Mouse (Mus musculus) thymus, postnatal 0 days (tissue): ENCODE measurements around the gene G430095P16Rik. TPM values are rescaled to one million over a fixed set of nuclear protein-coding genes. Genes with fewer than 3 reads are reported as not detected.

Experiments
- DNase-seq: peaks from one replicate; pipeline ENCODE4 v3.0.0-alpha.2; 2015; ENCODE audit warnings: low spot score
- polyA plus RNA-seq: library from polyadenylated mRNA; unstranded; fragments of >200 nt; fragmentation: Nextera tagmentation; extraction: Ambion mirVana; gene quantifications from 2 replicates; pipeline ENCODE4 v1.2.1, GENCODE M21; 2015

The G430095P16Rik gene
- polyA plus RNA-seq, 1 experiment from 2014 or later, result 3.6 TPM

DNA sequence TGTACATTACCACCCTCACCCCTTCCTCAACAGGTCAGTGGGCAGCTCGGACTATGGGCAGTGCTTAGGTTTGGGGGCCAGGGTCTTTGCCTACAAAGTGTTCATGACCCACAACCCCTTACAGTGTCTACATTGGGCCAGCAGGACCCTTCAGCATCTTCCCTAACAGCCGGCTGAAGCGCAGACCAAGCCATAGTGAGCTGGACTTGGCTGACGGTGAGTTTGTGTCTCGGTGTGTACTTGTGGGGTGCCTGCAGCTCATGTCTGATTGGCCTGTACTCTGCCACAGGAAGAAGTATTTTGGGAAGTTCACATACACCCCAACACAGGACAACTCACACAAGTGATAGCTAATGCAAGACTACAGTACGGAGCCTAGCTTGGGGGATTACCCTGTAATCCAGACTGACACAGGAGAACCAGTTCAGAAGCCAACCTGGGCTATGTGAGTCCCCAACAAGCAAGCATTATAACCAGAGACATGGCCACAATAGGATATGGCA is 19.8 kb upstream of the G430095P16Rik start:
- no peak for DNase-seq

DNA sequence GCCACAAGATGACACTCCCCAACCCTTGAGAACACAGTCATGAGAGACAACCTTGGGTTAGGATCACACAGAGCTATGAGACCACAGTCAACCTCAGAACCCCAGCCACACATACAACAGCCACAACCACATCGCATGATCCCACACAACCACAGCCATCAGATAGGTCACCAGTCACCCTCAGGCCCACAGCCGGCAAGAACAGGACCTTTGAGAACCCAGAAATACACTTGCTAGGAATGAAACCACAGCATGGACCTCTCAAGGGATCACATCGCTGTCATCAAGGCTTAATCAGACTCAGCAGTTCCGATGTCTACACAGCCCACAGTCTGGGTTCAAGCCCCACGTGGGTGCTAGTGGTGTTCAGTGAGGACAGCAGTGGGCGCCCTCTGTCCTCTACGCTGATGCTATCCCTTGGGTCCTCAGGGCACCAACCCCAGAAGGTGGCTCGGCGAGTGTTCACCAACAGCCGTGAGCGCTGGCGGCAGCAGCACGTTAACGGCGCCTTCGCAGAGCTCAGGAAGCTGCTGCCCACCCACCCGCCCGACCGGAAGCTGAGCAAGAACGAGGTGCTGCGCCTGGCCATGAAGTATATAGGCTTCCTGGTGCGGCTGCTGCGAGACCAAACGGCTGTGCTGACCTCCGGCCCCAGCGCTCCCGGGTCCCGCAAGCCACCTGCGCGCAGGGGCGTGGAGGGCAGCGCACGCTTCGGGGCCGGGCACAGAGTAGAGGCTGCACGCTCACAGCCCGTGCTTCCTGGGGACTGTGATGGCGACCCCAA is 19.1 kb upstream of the G430095P16Rik start:
- peak; percentile 66 for DNase-seq

- DNase-seq, result peak; percentile 86
Observed at GRCm38 (mm10) chr8:84704356-84704755, 18.5 kb upstream of the G430095P16Rik start.

DNA sequence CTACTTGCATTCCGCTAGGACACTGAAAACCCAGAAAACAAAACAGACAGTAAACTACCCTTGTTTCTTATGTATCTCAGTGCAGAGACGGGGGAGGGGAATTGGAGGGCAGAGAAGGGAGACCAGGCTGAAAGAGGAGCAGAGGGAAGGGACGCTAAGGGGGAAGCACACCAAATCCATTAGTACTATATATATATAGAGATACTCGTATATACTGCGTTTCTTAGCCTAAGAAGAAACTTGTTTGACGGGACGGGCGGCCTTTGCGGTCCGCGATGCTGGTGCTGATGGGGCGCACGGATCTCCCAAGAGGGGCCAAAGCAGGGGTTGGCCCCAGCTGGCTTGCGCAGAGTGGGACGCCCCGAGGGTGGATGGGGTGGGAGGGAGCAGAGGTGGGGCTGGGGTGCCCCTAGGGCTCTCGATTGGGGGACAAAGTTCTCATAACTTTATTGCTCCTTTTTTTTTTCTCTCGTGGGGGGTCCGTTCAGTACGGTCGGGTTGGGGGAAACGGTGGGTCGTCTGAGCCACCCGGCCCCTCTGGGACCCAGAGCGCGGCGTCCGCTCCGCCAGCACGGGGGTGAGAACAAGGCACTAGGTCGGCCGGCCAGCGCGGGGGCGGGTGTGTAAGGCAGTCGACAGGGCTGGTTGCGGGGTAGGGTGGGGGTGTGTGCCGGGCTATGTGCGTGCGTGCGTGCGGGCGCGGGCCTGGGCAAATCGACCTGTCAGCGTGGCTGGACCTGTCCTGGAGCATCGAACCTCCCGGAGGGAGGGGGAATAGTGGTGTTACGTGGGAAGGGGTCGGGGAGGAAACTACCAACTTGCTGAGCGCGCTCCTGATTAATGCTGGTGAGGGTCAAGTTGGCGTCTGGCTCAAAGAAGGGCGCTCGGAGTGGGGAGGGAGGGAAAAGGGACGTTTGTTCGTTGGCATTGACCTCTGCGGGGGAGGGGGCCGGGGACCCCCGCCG is 17.7 kb upstream of the G430095P16Rik start:
- DNase-seq, result no peak

GRCm38 (mm10) chr8:84705960-84706359 is 16.8 kb upstream of the G430095P16Rik start:
- no peak for DNase-seq

- DNase-seq, result no peak
Observed at GRCm38 (mm10) chr8:84706610-84707266, 16.1 kb upstream of the G430095P16Rik start.

DNA sequence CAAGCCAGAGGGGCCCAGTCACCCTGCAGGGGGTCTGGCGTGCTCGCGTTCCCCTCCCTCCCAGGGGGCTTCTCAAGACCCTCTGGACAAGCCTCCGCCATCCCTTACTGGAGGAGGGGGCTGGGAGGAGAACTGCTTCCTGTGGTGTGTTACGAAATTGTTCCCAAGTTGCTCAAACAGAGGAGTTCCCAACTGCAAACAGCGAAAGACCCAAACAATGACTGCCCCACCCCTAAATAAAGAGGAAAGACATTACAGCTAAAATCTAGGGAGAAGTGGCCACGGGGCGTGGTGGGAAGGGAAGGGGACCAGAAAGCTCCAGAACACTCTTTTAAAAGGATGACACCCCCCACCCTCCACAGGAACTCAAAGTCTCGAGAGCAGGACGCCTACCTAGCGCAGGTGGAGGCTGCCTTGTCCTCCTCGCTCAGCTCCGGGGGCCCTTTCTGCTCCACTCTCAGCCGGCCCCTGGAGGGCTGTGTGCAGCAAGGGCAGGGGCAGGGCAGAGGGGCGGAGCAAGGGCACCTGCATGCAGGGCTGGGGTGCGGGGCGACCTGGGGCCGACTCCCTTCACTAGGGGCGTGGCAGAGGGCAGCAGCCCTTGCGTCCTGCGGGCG is 15.4 kb upstream of the G430095P16Rik start:
- peak; percentile 39 for DNase-seq

- no peak for DNase-seq
Observed at GRCm38 (mm10) chr8:84708071-84708541, 14.7 kb upstream of the G430095P16Rik start.

GRCm38 (mm10) chr8:84708774-84709475 is 13.9 kb upstream of the G430095P16Rik start:
- peak; percentile 87 for DNase-seq

DNA sequence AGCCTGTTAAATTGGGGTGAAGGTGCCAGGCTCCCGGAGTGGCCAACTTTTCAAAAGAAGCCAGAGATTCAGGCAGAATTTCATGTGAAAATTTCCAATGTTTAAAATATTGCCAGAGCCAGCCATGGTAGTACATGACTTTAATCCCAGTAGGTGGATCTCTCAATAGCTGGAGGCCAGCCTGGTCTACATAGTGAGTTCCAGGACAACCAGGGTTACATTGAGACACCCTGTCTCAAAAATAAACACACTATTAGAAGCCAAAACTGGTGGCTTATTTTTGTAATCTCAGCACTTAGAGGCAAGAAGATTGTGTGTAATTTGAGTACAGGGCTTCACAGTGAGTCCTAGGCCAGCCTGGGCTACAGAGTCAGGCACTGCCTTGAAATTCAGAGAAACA is 12.9 kb upstream of the G430095P16Rik start:
- no peak for DNase-seq

- no peak for DNase-seq
Observed at GRCm38 (mm10) chr8:84711312-84711711, 11.5 kb upstream of the G430095P16Rik start.

GRCm38 (mm10) chr8:84711933-84712758 is 10.7 kb upstream of the G430095P16Rik start:
- no peak for DNase-seq

- no peak for DNase-seq
Observed at GRCm38 (mm10) chr8:84712759-84713120, 10.1 kb upstream of the G430095P16Rik start.

GRCm38 (mm10) chr8:84713381-84713780 is 9.4 kb upstream of the G430095P16Rik start:
- no peak for DNase-seq

DNA sequence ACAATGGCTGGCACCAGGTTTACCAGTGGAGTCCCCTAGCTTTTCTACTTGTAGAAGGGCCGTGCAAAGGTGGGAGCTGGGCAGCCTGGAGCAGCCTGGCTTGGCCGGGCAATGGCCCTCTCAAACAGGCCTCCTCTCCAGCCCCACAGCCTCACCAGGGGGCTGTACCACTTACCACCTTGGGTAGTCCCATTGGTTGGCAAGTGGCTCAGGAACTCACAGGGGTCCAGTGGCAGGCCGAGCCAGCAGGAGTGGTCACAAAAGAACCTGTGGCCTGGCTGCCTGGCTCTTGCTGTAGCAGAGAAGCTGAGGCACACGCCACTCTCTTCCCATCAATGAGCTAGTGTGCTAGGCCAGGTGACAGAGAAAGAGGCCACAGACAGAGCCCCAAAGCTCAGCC is 8.6 kb upstream of the G430095P16Rik start:
- DNase-seq, result no peak

- no peak for DNase-seq
Observed at GRCm38 (mm10) chr8:84715893-84716468, 6.8 kb upstream of the G430095P16Rik start.

GRCm38 (mm10) chr8:84716790-84717189 is 6.0 kb upstream of the G430095P16Rik start:
- DNase-seq, result no peak

DNA sequence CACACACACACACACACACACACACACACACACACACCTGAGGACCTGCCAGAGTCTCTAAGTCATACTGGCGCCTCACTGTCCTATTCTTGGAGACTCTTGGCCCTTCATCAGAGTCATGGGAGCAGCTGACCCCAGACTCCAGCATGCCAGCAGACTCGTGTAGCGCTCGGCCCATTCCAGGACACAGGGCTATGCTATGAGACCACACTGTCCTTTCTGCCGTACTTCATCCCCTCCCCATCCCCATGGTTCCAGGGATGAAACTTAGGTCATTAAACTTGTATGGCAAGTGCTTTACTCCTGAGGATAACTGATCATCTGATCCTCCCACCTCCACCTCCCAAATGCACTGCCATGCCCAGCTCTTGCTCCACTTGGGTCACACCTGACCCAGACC is 4.3 kb upstream of the G430095P16Rik start:
- no peak for DNase-seq
